Mouse (Mus musculus) cerebellum, adult 2 months (tissue): ENCODE measurements around the gene Tcap. TPM values are rescaled to one million over a fixed set of nuclear protein-coding genes. Genes with fewer than 3 reads are reported as not detected.
"Not testable (repeated sequence)": the region's sequence is repeated elsewhere in the genome, so short reads cannot be mapped to it uniquely, and the experiment has no call there.

ENCODE experiments used
- DNase-seq, 2 experiments: peaks; one replicate each; pipeline ENCODE4 v3.0.0; 2021
- H3K27ac ChIP-seq: fragments of 200-500 bp; 2 replicates; pipeline ENCODE4 v1.5.1; 2012; ENCODE audit warnings: low read length, control low read depth, inconsistent platforms; ENCODE audit not compliant: insufficient read depth
- H3K27me3 ChIP-seq: fragments of 200-500 bp; 2 replicates; pipeline ENCODE4 v1.6.1; 2012; ENCODE audit warnings: inconsistent platforms, mild to moderate bottlenecking, low read length, moderate library complexity; ENCODE audit not compliant: control insufficient read depth, insufficient read depth
- H3K4me1 ChIP-seq: fragments of 200-500 bp; 2 replicates; pipeline ENCODE4 v1.6.1; 2011; ENCODE audit warnings: low read length; ENCODE audit not compliant: control insufficient read depth, insufficient read depth
- H3K4me3 ChIP-seq: fragments of 200-500 bp; replicated peaks from 2 replicates; pipeline ENCODE3; 2011; ENCODE audit warnings: mild to moderate bottlenecking, low read depth, low read length, control low read depth; ENCODE audit not compliant: insufficient read depth
- CTCF ChIP-seq: fragments of 200-500 bp; IDR thresholded peaks from 2 replicates; pipeline ENCODE4 v1.5.1; 2011; ENCODE audit warnings: low read depth, mild to moderate bottlenecking, control low read depth, low read length, moderate library complexity, borderline replicate concordance; ENCODE audit not compliant: insufficient read depth
- POLR2A ChIP-seq: fragments of 200-500 bp; IDR thresholded peaks from 2 replicates; pipeline ENCODE4 v1.6.1; 2011; ENCODE audit warnings: low read length, control low read depth, borderline replicate concordance; ENCODE audit not compliant: insufficient read depth
- WGBS: fragments of 180-500 bp; shearing (Covaris S2); methylation state at CpG from one replicate; pipeline ENCODE4 v1.1.7; 2018; 5-methylcytosine and 5-hydroxymethylcytosine counted together
- polyA plus RNA-seq: library from polyadenylated mRNA; depleted of rRNA; stranded (reverse); fragments of >200 nt; gene quantifications from 2 replicates; pipeline ENCODE4 v1.2.3, GENCODE M21; 2012

The Tcap gene
- polyA plus RNA-seq, 1 experiment = 0.95 TPM

GRCm38 (mm10) chr11:98379379-98379778, 4.2 kb upstream of the Tcap start:
- no peak overlapping the region for H3K4me3 ChIP-seq
- TF ChIP-seq CTCF = no peak
- no peak for TF ChIP-seq POLR2A
- peaks cover 28% of the 10 kb centered on the region for H3K4me1 ChIP-seq
- H3K27me3 ChIP-seq = no peaks in the 10 kb centered on the region
- no peak overlapping the region for H3K27ac ChIP-seq
- 90% methylated on average over 7 of the region's 7 CpGs for WGBS
- DNase-seq = no peak

- H3K4me3 ChIP-seq = no peak overlapping the region
- H3K4me1 ChIP-seq = peaks cover 33% of the 10 kb centered on the region
- 17% methylated on average over 6 of the region's 6 CpGs for WGBS
- peak; percentile 53 to 71 for DNase-seq
- no peak for TF ChIP-seq CTCF
- TF ChIP-seq POLR2A = no peak
- no peaks in the 10 kb centered on the region for H3K27me3 ChIP-seq
- no peak overlapping the region for H3K27ac ChIP-seq
Observed at GRCm38 (mm10) chr11:98380106-98380505, 3.5 kb upstream of the Tcap start.

- no peak overlapping the region for H3K27ac ChIP-seq
- whole genome bisulfite sequencing = 88% methylated on average over 2 of the region's 2 CpGs
- TF ChIP-seq POLR2A = no peak
- no peak for TF ChIP-seq CTCF
- H3K4me1 ChIP-seq = peaks cover 41% of the 10 kb centered on the region
- H3K4me3 ChIP-seq = no peak overlapping the region
- peak in 1 of 2 experiments; percentile 4 for DNase-seq
- H3K27me3 ChIP-seq = no peaks in the 10 kb centered on the region
Observed at GRCm38 (mm10) chr11:98381651-98382050, 2.0 kb upstream of the Tcap start.

GRCm38 (mm10) chr11:98382405-98382804, 1.2 kb upstream of the Tcap start:
- H3K4me1 ChIP-seq = peaks cover 41% of the 10 kb centered on the region
- not testable (repeated sequence) for DNase-seq, H3K27ac ChIP-seq, H3K4me3 ChIP-seq, H3K27me3 ChIP-seq
- 0 out of 2 replicates have a peak, but pooled peaks have one; percentile 4 for TF ChIP-seq CTCF
- WGBS = 78% methylated on average over 2 of the region's 2 CpGs

GRCm38 (mm10) chr11:98384216-98384615, 605 bp downstream of the Tcap start:
- peaks cover 49% of the 10 kb centered on the region for H3K4me1 ChIP-seq
- no peaks in the 10 kb centered on the region for H3K27me3 ChIP-seq
- H3K4me3 ChIP-seq = no peak overlapping the region
- H3K27ac ChIP-seq = no peak overlapping the region
- peak in 1 of 2 experiments; percentile 36 for DNase-seq
- TF ChIP-seq POLR2A (no peak), CTCF (no peak)
- WGBS = 61% methylated on average over 20 of the region's 20 CpGs

- no peak overlapping the region for H3K4me3 ChIP-seq
- 37% methylated on average over 8 of the region's 8 CpGs for WGBS
- H3K4me1 ChIP-seq = peaks cover 42% of the 10 kb centered on the region
- no peak overlapping the region for H3K27ac ChIP-seq
- DNase-seq = peak in 1 of 2 experiments; percentile 22
- no peak for TF ChIP-seq POLR2A
- no peak for TF ChIP-seq CTCF
- H3K27me3 ChIP-seq = no peaks in the 10 kb centered on the region
Observed at GRCm38 (mm10) chr11:98384721-98385637, 1.4 kb downstream of the Tcap start.

GRCm38 (mm10) chr11:98385638-98386585, 2.3 kb downstream of the Tcap start, which contains the start of gene Pnmt:
TSS of gene Pnmt (plus strand) at chr11:98386450.
- no peak for DNase-seq
- WGBS = 75% methylated on average over 25 of the region's 25 CpGs
- Histone ChIP-seq H3K27me3 (no peaks in the 10 kb centered on the region), H3K27ac (no peak within 1 kb of the TSS), H3K4me1 (peaks cover 34% of the 10 kb centered on the region), H3K4me3 (no peak within 1 kb of the TSS)
- no peak for TF ChIP-seq CTCF
- no peak for TF ChIP-seq POLR2A

- Histone ChIP-seq H3K27ac (no peak overlapping the region), H3K4me1 (peaks cover 34% of the 10 kb centered on the region), H3K27me3 (no peaks in the 10 kb centered on the region), H3K4me3 (no peak overlapping the region)
- DNase-seq = no peak
- WGBS = 54% methylated on average over 24 of the region's 24 CpGs
- TF ChIP-seq CTCF = no peak
- TF ChIP-seq POLR2A = no peak
Observed at GRCm38 (mm10) chr11:98386596-98386995, 3.0 kb downstream of the Tcap start.
